Mouse (Mus musculus): Measurements from ENCODE around the gene Luc7l3.
A peak's percentile ranks its signal among the peaks of the same experiment; 100 is the strongest.

The Luc7l3 gene

DNA sequence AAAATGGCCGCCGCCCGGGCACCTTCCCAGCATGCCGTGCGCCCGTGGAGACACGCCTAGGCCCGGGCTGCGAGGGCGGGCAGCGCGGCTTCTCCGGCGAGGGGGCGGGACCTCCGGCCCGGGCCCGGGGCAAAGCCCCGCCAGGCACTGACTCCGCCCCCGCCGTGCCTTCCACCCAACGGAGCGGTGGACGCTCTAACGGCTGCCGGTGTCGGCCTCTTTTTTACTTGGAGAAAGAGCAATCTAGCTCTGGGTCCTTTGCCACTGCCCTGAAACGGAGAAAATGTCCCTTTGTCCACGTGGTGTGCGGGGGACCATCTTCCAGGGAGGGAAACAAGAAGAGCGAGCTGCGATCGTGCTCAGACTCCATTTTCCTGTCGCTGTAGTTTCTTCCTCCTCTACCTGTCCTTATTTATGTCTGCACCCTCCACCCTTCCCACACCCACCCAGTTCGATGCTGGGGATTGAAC lies at the start of gene Luc7l3:
TSS of gene Luc7l3 (minus strand) at position 58 of the 470 bp plus-strand sequence.
- DNase-seq (ENCODE audit: low spot score in 2 of 2), result peak; percentile 84 to 90

- no peak for DNase-seq (ENCODE audit: low spot score in 2 of 2)
These were observed 49.0 kb upstream of the Luc7l3 start for GRCm38 (mm10) chr11:94370809-94371208.

DNA sequence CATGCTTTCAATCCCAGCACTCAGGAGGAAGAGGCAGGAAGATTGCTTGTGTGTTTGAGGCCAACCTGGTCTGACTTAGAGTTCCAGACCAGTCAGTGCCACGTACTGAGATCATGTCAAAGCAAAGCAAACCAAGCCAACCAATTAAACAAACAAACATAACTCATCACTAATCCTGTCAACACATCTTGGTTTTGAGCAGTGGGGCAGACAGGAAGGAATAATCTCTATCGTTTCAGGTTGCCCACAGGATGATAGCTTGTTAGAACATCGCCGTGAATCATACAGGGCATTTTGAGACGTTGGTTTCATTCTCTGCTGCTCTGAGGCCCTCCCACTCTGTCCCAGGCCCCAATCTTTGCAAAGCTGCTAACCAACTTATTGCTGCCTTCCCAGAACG lies 48.2 kb upstream of the Luc7l3 start:
- DNase-seq (ENCODE audit: low spot score in 2 of 2), result no peak

- DNase-seq (ENCODE audit: low spot score in 2 of 2), result no peak
These were observed 43.6 kb upstream of the Luc7l3 start for GRCm38 (mm10) chr11:94365340-94365739.

DNA sequence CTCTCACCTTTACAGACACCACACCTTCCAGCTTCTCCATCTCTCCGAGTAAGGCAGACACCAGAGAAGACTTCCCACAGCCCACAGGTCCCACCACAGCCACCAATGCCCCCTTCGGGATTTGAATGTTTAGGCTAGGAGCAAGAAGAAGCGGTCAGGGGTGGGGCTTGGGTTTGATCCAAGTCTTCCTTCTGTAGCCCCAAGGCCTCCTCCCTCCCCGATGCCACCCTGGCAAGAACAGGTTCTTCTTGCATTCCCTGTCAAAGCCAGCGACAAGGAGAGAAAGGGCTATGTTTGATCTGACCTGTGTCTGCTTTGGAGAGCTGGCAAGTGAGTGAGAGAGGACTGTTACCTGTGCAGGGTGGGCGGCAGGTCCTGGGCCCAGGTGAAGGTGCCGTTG lies 41.9 kb upstream of the Luc7l3 start:
- DNase-seq (ENCODE audit: low spot score in 2 of 2), result no peak

- DNase-seq (ENCODE audit: low spot score in 2 of 2), result no peak
These were observed 40.3 kb upstream of the Luc7l3 start for GRCm38 (mm10) chr11:94362101-94362500.

GRCm38 (mm10) chr11:94361166-94361870 lies 39.5 kb upstream of the Luc7l3 start:
- no peak for DNase-seq (ENCODE audit: low spot score in 2 of 2)

DNA sequence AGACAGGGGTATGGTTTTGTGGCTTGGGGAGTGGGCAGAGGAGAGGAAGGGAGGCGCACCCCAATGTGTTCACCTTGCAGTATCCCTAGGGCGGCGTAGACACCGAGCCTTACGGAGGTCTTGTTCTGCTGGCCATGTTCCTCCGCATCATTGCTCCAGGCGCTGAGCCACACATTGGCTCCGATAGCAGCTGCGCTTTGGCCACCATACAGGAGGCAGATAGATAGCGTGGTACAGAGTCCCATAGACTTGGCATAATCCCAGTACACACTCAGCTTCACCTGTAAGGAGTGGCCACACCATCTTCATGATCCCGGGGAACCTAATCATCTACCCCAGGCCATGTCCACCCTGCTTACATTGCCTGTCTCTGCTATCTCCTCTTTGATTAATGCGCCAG lies 37.4 kb upstream of the Luc7l3 start:
- DNase-seq (ENCODE audit: low spot score in 2 of 2), result no peak

DNA sequence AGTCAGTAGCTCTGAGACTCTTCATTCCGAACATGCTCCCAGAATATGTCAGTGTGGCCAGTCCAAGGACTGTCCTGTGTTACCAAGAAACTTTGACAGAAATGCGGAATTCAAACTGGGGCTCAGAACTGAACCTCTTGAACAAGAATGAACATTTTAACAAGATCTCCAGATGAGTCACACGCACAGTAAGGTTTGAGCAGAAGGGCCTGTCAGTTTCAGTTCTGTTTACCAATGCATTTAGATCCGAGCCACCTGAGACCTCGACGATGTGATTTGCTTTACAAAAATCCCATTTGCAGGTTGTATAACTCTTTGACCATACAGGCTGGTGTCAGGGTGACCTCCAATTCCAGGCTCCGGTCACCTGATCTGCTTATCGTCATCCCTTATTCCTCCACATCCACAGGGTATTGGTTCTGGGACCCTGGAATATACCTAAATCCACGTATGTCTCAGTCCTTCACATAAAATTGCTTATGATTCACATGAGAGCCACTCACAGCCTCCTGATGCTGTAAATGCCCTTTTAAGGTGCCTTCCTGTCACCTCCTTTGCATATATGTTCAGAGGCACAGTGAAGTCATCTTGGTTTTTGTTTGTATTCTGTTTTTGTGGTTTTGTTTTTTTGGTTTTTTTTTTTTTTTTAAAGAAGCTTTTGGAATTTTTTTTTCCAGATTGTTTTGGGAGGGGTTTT lies 33.9 kb upstream of the Luc7l3 start:
- DNase-seq (ENCODE audit: low spot score in 2 of 2), result no peak

DNA sequence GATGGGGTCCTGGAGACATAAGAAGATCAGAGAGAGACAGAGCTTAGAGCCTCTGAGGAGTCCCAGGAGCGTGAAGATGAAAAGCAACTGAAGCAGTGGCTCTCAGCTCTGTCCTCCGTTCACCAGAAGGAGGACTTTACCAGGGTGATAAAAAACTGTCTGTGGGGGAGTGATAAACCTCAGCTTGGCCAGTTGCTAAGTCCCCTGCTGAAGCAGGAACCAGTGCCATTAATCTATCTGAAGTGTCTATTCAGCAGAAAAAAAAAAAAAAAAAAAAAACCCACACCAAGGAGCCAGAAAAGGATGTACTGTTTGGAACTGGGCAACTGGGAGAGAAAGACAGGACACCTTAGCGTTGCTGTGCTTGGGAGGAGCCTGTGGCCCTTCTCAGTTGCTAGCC lies 29.3 kb upstream of the Luc7l3 start:
- DNase-seq (ENCODE audit: low spot score in 2 of 2), result no peak

DNA sequence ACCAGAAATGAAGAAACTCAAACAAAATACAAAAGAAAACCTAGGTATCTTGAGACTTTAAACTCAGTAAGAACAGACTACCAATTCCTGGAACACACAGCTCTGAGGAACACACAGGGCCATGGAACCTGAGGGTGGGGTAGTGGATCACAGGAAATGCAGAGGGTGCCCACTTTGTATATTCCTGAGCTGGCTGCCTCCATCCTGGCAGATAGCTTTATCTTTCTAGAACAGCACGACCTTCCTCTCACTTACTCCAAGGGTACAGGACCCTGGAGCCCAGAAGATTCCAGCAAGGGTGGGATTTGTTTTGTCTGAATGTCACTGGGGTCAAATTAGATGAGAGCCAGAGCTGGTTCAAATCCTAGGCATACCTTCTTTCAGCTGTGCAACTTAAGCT lies 28.5 kb upstream of the Luc7l3 start:
- no peak for DNase-seq (ENCODE audit: low spot score in 2 of 2)

- DNase-seq (ENCODE audit: low spot score in 2 of 2), result no peak
These were observed 28.1 kb upstream of the Luc7l3 start for GRCm38 (mm10) chr11:94349839-94350238.

- no peak for DNase-seq (ENCODE audit: low spot score in 2 of 2)
These were observed 25.3 kb upstream of the Luc7l3 start for GRCm38 (mm10) chr11:94347063-94347575.

DNA sequence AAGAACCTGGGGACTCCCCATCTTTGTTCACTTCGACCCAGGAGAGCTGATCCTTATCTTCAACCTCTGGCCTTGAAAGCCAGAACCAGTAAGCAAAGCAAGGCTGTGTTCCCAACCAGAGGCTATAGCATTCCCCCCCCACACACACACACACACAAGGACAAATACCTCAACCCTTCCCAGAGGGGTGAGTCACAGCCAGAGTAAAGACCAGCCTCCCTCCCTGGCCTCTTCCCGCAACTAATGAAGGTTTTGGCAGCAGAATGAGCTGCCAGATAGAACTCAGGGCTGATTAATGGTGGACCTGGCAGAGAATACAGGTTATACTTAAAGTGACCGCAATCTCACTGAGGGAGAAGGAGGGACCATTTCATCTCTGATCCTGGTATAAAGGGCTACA lies 24.8 kb upstream of the Luc7l3 start:
- no peak for DNase-seq (ENCODE audit: low spot score in 2 of 2)

DNA sequence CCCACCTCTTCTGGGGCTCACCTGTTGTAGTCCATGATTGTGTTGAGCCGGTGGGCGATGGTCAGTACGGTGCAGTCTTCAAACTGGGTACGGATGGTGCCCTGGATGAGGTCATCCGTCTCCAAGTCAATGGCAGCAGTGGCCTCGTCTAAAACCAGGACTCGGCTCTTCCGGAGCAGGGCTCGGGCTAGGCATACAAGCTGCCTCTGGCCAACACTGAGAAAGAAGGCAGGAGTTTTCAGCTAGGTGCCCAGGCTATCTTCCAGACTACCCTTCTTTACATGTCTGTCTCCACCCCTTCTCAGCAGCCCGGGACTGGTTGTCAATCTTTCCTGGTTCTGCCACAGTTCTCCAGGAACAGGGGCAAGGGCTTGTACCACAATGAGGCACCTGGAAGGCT lies 24.1 kb upstream of the Luc7l3 start:
- no peak for DNase-seq (ENCODE audit: low spot score in 2 of 2)

DNA sequence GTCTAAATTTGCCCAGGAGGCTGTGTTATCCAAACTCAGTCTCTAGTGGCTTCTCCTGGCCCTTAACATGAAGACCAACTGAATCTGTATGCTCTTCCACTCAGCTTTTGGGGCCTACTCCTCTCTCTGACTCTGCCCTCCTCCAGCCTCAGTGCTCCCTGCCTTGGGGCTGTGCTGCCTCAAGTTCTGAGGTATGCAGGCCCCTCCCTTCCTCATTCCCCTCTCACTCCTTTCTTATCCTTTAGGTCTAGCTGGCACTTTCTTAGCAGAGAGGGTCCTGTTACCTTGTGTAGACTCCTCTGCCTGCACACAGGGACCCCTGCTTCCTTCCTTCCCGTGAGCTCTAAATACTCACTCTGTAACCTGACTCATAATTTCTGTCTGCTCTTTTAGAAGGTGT lies 22.7 kb upstream of the Luc7l3 start:
- DNase-seq (ENCODE audit: low spot score in 2 of 2), result no peak

- DNase-seq (ENCODE audit: low spot score in 2 of 2), result no peak
These were observed 22.2 kb upstream of the Luc7l3 start for GRCm38 (mm10) chr11:94343955-94344358.

DNA sequence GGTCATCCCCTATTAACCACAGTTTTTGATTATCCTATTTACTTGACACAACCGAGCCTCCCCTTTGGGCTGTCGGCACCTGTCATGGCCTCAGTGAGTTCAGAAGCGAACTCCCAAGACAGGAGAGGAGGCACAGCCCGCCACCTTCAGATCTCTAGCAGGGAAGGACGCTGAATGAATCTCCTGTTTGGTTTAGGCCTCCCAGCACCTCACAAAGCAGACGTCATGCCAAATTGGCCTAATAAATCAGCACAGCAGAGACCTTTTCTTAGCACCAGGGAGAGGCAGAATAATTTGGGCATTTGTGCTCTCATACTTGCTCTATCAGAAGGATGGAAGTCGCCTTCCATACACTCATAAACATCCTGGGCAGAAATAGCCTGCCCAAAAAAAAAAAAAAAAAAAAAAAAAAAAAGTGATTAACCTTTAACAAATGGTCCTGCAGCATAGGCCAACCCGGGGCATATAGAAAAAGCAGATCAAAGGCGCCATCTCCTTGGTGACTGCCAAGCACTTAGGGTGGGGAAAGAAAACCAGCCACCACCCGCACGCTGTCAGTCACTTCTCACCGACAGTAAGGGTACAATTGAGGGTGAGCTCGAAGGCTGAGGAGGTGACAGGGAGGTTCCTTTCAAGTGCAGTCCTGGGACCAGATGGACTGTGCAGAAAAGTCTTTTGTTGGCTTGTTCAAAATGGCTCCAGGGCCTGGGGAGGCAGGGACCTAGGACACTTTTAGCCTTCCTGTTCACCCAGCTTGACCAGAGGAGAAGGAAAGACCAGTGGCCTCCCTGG lies 20.5 kb upstream of the Luc7l3 start:
- no peak for DNase-seq (ENCODE audit: low spot score in 2 of 2)

DNA sequence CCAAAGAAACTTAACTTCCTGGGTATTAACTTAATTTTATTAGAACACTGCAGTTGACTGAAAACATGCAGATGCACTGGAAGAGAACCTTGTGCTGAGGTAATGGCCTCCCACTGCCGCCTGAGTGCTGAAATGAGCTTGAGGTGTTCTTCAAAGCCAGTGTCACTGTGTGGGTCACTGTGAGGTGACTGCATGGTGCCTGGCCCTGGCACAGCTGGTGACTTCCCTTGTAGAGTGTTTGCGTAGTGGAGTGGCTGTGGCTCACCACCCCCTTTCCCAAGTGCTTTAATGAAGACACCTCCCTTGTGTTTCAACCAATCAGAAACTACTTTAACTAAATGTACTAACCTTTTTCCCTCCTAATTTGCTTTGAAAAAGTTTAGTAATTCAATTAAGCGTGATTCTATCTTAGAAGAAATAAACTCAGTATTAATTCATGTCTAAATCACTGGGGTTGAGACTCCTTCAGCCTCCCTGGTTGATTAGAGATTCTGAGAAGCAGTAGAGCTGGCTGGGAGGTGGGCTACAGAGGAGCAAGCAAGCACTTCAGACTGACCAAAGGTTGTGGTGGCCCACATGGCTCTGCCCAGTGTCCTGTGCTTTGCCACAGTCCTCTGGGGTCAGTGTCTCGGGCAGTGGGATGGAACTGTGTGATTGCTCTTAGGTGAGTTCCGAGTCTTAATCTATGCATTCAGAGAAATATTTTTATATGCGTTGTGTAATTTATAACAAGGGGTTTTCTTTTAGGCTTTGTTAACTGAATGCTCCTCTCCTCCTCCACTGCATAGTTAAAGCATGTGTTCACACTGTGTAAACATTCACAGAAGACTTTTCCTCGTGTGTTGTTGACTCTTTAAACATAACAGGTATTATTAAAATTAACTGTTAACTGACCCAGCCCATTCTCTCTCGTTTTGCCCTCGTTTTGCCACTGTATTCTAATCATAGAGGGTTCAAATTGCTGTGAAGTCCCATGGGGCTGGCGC lies 19.5 kb upstream of the Luc7l3 start:
- no peak for DNase-seq (ENCODE audit: low spot score in 2 of 2)

- DNase-seq (ENCODE audit: low spot score in 2 of 2), result peak; percentile 33 to 50
These were observed 18.2 kb upstream of the Luc7l3 start for GRCm38 (mm10) chr11:94339732-94340585.
